Mouse (Mus musculus) adrenal gland, postnatal 14 days (tissue): Measurements from ENCODE around the gene Btg3. TPM values are rescaled to one million over a fixed set of nuclear protein-coding genes. Genes with fewer than 3 reads are reported as not detected.
A peak's percentile ranks its signal among the peaks of the same experiment; 100 is the strongest.
"Not testable (repeated sequence)": the region's sequence is repeated elsewhere in the genome, so short reads cannot be mapped to it uniquely, and the experiment has no call there.

Experiments
- DNase-seq: peaks from one replicate; pipeline ENCODE4 v3.0.0; 2021; ENCODE audit warnings: mixed read lengths
- long read RNA-seq, 2 experiments: library from polyadenylated mRNA; stranded (forward); transcript quantifications; one replicate each; pipeline ENCODE4 v2.0.0; 2021
- total RNA-seq: library from RNA; stranded (reverse); gene quantifications from 2 replicates; pipeline ENCODE4 v1.2.3, GENCODE M21; 2021

The Btg3 gene
- total RNA-seq, result 29.6 and 38.2 TPM in 2 replicates
- long read RNA-seq, experiment 1, transcript Btg3-201 (5 exons, 1,414 nt), result major isoform, 90 of 101 reads
- long read RNA-seq, experiment 1, partial matches to known transcripts, result 8 of 101 reads
- long read RNA-seq, experiment 1, other reads (novel, unspliced or antisense), result 3 of 101 reads
- long read RNA-seq, experiment 2, transcript Btg3-201 (5 exons, 1,414 nt), result major isoform, 67 of 75 reads
- long read RNA-seq, experiment 2, partial matches to known transcripts, result 7 of 75 reads
- long read RNA-seq, experiment 2, other reads (novel, unspliced or antisense), result 1 of 75 reads

DNA sequence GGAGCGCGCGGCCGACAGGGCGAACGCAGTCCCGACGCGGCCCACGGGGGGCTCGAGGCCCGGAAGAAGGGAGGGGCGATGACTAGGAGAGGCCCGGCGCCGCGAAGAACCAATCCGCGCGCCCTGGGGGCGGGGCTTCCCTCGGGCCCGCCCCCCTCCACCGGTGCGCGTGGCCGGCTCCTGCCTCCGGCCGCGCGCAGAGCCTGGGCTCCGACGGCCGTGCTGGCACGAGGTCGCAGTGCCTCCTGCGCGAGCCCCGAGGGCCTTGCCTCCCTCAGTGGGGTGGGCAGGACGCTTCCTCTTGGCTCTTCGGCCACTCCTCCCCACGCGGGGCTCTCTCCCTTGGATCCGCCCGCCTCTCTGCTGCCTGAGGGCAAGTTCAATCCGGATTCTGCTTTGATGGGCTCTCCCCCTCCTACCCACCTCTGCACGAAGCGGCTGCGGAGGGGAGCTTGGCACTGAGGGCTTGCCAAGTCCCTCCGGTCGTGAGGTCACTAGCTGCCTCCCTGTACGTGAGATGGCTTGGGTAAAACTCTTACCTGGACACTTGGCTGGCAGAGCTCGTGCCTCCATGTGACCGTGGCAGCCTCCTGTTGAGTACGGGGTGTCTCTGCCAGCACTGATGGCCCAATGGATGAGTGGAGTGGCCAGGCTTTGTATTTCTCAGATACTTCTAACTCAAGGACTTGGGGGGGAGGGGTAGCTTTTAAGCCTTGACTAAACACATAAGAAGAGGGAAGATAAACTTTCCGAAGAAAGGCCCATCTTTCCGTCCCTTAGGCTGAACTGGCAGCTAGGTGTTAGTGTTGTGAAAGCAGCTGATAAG, at the start of gene Btg3:
Gene Btg3, minus strand, starts transcription at position 448 of the 826 bp plus-strand sequence.
- DNase-seq, result peak; percentile 97

GRCm38 (mm10) chr16:78417733-78418132, 40.7 kb upstream of the Btg3 start:
- no peak for DNase-seq

- DNase-seq, result no peak
Measured at GRCm38 (mm10) chr16:78416500-78416899, 39.5 kb upstream of the Btg3 start.

DNA sequence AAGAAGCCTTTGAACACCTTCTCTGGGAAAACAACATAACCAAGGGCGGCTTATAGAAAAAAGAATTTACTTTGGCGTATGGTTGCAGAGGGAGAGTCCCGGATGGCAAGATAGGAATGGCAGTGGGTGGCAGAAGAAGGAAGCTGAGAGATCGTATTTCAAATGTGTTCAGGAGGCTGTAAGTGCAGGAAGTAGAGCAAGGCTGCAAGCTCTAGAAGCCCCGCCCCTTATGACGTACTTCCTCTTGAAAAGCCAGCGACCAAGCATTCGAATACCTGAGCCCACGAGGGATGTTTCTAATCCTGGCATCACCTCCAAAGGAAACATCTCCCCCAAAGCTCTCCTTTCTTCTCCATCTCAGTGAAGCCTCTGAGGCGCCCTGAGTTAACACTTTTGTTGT, 33.0 kb upstream of the Btg3 start:
- DNase-seq, result no peak

- DNase-seq, result no peak
Measured at GRCm38 (mm10) chr16:78407855-78408254, 30.9 kb upstream of the Btg3 start.

GRCm38 (mm10) chr16:78406657-78407056, 29.7 kb upstream of the Btg3 start:
- DNase-seq, result no peak

- DNase-seq, result no peak
Measured at GRCm38 (mm10) chr16:78402316-78402715, 25.3 kb upstream of the Btg3 start.

GRCm38 (mm10) chr16:78399423-78399822, 22.4 kb upstream of the Btg3 start:
- no peak for DNase-seq

GRCm38 (mm10) chr16:78398734-78399133, 21.7 kb upstream of the Btg3 start:
- no peak for DNase-seq

- no peak for DNase-seq
Measured at GRCm38 (mm10) chr16:78391354-78391753, 14.4 kb upstream of the Btg3 start.

GRCm38 (mm10) chr16:78389986-78390385, 13.0 kb upstream of the Btg3 start:
- DNase-seq, result no peak

- DNase-seq, result no peak
Measured at GRCm38 (mm10) chr16:78389122-78389521, 12.1 kb upstream of the Btg3 start.

GRCm38 (mm10) chr16:78378493-78378892, 1.5 kb upstream of the Btg3 start:
- DNase-seq, result no peak

DNA sequence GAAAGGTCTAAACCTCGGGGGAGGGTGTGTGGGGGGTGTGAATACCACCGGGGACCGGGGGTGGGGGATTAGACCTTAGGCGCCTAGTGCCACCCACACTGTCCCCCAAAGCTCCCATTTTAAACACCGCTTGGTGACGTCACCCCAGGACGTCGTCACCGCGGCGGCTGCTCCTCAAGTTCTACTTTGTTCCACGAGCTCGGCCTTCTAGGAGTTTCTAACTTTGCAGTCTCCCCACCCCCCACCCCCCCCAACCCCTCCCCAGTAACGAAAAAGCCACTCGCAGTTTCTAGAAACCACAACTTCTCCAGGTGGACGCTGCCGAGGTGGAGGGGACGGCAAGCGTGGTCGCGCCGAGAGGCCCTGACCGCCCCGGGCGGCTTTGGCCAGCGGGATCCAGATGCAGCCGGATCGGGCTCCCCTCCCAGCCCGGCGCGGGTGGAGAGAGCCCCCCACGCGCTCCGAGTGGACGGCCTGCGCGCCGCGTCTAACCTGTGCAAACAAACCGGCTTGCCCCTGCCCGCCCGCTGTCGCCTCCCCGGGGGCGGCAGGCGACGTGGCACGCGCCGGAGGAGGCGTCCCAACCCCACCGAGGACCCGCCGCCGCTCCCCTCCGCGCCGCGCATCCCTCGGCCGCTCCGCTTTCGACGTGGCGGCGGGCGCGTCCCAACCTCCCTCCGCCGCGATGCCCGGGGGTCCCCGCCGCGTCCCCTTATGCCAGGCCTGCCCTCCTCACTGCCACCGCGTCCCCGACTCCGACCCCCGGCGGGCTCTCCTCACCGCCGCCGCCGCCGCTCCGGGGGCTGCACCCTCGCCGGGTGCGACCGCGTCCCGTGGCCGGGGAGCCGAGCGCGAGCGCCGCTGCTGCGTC, 936 bp downstream of the Btg3 start:
- DNase-seq, result peak; percentile 74

GRCm38 (mm10) chr16:78375222-78375621, 1.8 kb downstream of the Btg3 start:
- DNase-seq, result no peak

GRCm38 (mm10) chr16:78373743-78374142, 3.2 kb downstream of the Btg3 start:
- no peak for DNase-seq

DNA sequence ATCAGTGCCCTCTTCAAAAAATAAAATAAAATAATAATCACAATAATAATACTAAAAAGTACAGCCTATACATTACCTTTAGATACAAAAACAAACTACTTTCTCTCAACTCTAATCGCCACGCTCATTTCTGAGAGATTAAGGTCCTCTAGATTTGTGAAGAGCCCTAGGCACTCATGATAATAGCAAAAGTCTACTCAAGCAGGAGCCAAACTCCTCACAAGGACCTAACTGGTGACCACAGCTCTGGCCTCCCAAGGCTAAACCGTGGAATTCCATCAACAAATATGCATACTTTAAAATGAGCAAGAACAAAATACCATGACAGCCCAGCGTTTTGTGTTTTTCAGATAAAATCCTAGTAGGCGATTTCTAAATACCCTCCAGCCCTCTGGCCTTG, 4.2 kb downstream of the Btg3 start:
- no peak for DNase-seq

DNA sequence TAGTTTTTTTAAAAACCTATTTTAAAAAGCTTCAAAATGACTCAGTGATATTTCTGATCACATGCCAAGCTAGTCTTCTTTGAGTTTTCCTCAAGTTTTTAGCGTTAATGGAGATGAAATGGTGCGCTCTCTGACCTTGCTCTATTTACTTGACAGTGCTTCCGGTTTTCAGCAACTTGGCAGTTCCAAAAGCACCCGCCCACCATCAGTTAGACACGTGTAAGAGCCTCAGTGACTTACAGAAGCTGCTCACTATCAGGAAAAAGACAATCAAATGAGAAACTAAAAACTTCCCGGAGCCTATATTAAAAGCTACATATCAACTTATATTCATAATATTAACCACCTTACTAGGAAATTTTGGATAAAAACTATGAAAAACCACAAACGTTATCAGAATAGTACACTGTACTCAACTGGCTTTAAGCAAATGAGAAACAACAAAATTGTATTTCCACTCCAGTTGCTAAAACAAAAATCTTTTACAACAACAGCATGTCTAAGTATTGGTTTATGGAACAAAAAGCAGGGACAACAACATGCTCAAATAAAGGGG, 5.4 kb downstream of the Btg3 start:
- peak; percentile 63 for DNase-seq

DNA sequence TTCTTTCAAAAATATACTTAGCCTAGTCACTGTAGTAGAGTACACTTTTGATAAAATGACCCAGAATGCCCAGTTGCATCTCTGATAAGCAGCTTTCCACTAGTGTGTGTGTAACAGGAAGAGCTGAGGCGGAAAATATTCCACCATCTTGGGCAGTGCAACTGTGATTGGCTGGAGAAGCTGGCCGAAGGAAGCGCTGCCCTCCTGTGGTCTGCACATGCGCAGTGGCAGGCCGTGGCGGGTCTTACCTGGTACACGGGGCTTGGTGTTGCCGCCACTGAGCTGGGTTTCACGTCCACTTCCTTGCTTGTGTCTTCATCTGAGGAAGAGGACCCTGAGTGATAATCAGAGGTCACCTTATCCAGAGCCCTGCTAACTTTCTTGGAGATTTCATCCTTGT, 12.4 kb downstream of the Btg3 start:
- DNase-seq, result not testable (repeated sequence)

GRCm38 (mm10) chr16:78361466-78361865, 15.5 kb downstream of the Btg3 start:
- no peak for DNase-seq

DNA sequence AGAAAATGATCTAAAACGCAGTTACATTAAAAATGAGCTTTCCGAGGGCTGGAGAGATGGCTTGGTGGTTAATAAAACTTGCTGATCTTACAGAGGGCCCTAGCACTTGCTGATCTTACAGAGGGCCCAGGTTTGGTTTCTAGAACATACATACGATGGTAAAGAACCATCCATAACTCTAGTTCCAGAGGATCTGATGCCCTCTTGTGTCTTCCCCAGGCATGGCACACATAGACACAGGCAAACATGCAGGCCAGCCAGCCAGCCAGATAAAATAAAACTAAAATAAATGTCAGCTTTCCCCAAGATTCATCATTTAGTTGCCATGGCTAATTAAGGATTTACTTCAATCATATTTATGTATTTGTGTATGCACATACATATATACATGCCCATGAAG, 19.2 kb downstream of the Btg3 start:
- DNase-seq, result no peak

DNA sequence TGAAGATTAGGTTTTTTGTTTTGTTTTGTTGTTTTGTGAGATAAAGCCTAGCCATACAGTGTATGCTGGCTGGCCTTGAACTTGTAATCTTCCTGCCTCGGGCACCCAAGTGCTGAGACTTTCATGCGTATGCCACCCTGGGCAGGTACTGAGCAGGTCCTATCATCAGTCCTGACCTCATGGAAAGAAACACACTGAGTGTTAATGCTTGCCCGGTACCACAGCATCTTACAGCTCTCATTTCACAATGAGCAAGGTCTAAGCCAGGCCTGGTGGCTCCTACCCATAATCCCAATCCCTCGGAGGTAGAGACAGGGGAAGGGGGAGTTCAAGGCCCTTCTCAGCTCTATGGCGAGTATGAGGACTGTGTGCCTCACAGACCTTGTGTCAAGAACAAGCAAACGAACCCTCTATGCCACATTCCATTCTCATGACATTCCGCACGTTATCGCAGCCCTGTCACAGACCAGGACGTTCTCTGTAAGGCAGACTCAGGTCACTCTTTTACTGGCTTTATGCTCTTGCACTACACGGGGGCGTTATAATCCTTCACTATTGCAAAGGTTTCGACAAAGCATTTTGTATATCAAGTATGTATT, 29.6 kb downstream of the Btg3 start:
- no peak for DNase-seq
